Mouse (Mus musculus) liver, adult 2 months (tissue): ENCODE results near the gene Rnd2. TPM values are rescaled to one million over a fixed set of nuclear protein-coding genes. Genes with fewer than 3 reads are reported as not detected.
A peak's percentile ranks its signal among the peaks of the same experiment; 100 is the strongest.

Experiments used
- DNase-seq: peaks from one replicate; pipeline ENCODE4 v3.0.0-alpha.2; 2011; ENCODE audit warnings: low read depth, low spot score; ENCODE audit errors: extremely low read depth
- H3K27ac ChIP-seq: fragments of 200-500 bp; replicated peaks from 2 replicates; pipeline ENCODE4 v1.5.1; 2012; ENCODE audit warnings: low read depth, mild to moderate bottlenecking, control low read depth, inconsistent platforms, low read length; ENCODE audit not compliant: insufficient read depth
- H3K27me3 ChIP-seq: fragments of 200-500 bp; 2 replicates; pipeline ENCODE4 v1.6.1; 2012; ENCODE audit warnings: mild to moderate bottlenecking, moderate library complexity, low read length, inconsistent platforms; ENCODE audit not compliant: control insufficient read depth, insufficient read depth
- H3K36me3 ChIP-seq: fragments of 200-500 bp; 2 replicates; pipeline ENCODE4 v1.6.1; 2012; ENCODE audit warnings: low read length, inconsistent platforms; ENCODE audit not compliant: control insufficient read depth, insufficient read depth
- H3K4me1 ChIP-seq: fragments of 200-500 bp; 2 replicates; pipeline ENCODE4 v1.6.1; 2011; ENCODE audit warnings: low read length; ENCODE audit not compliant: control insufficient read depth, insufficient read depth
- H3K4me3 ChIP-seq: fragments of 200-500 bp; 2 replicates; pipeline ENCODE4 v1.5.1; 2011; ENCODE audit warnings: low read depth, mild to moderate bottlenecking, control low read depth, low read length, moderate library complexity; ENCODE audit not compliant: insufficient read depth
- H3K79me2 ChIP-seq: fragments of 200-500 bp; 2 replicates; pipeline ENCODE4 v1.6.1; 2012; ENCODE audit warnings: inconsistent platforms, mild to moderate bottlenecking, low read length, moderate library complexity; ENCODE audit not compliant: control insufficient read depth, insufficient read depth
- H3K9ac ChIP-seq: fragments of 200-500 bp; 2 replicates; pipeline ENCODE4 v1.6.1; 2012; ENCODE audit warnings: low read depth, mild to moderate bottlenecking, control low read depth, inconsistent platforms, low read length
- CTCF ChIP-seq: fragments of 200-500 bp; IDR thresholded peaks from 2 replicates; pipeline ENCODE4 v1.5.1; 2011; ENCODE audit warnings: low read depth, low read length, control low read depth
- POLR2A ChIP-seq: fragments of 200-500 bp; IDR thresholded peaks from 2 replicates; pipeline ENCODE4 v1.6.1; 2011; ENCODE audit warnings: low read length, control low read depth; ENCODE audit not compliant: insufficient read depth; ENCODE audit errors: extremely low read depth
- WGBS: fragments of 180-500 bp; shearing (Covaris S2); methylation state at CpG from one replicate; pipeline ENCODE4 v1.1.7; 2018; 5-methylcytosine and 5-hydroxymethylcytosine counted together
- polyA plus RNA-seq: library from polyadenylated mRNA; depleted of rRNA; stranded (reverse); fragments of >200 nt; gene quantifications from 2 replicates; pipeline ENCODE4 v1.2.3, GENCODE M21; 2012
- total RNA-seq: library from RNA; depleted of rRNA; stranded (reverse); fragments of >200 nt; gene quantifications from 2 replicates; pipeline ENCODE4 v1.2.3, GENCODE M21; 2014

Rnd2 gene
- total and polyA plus RNA-seq, 2 experiments, result 8.0 to 18.9 TPM

GRCm38 (mm10) chr11:101455627-101456026 lies 9.2 kb upstream of the Rnd2 start:
- peaks cover 8% of the 10 kb centered on the region; the same call in 1 of the 2 replicates for H3K79me2 ChIP-seq
- WGBS, result 32% methylated on average over 7 of the region's 7 CpGs
- no peaks in the 10 kb centered on the region for H3K27me3 ChIP-seq
- peak; percentile 75 for DNase-seq
- no peak overlapping the region for H3K4me3 ChIP-seq
- peak overlapping the region; percentile 55 for H3K27ac ChIP-seq
- no peak overlapping the region; the same call in 1 of the 2 replicates for H3K9ac ChIP-seq
- H3K36me3 ChIP-seq, result peaks cover 18% of the 10 kb centered on the region
- TF ChIP-seq CTCF (no peak), POLR2A (no peak)
- H3K4me1 ChIP-seq, result peaks cover 26% of the 10 kb centered on the region

- H3K27me3 ChIP-seq, result no peaks in the 10 kb centered on the region
- 94% methylated on average over 9 of the region's 9 CpGs for WGBS
- H3K4me3 ChIP-seq, result no peak overlapping the region
- TF ChIP-seq POLR2A (no peak), CTCF (no peak)
- H3K4me1 ChIP-seq, result peaks cover 12% of the 10 kb centered on the region
- no peak overlapping the region for H3K9ac ChIP-seq
- H3K27ac ChIP-seq, result no peak overlapping the region
- H3K36me3 ChIP-seq, result peaks cover 18% of the 10 kb centered on the region
- peaks cover 8% of the 10 kb centered on the region; the same call in 1 of the 2 replicates for H3K79me2 ChIP-seq
- no peak for DNase-seq
Observed at GRCm38 (mm10) chr11:101457631-101458030, 7.2 kb upstream of the Rnd2 start.

GRCm38 (mm10) chr11:101458217-101458616 lies 6.6 kb upstream of the Rnd2 start:
- TF ChIP-seq CTCF, result no peak
- no peak for TF ChIP-seq POLR2A
- peaks cover 18% of the 10 kb centered on the region for H3K36me3 ChIP-seq
- H3K79me2 ChIP-seq, result peaks cover 8% of the 10 kb centered on the region; the same call in 1 of the 2 replicates
- H3K9ac ChIP-seq, result no peak overlapping the region
- 92% methylated on average over 12 of the region's 12 CpGs for WGBS
- DNase-seq, result no peak
- H3K27me3 ChIP-seq, result no peaks in the 10 kb centered on the region
- no peak overlapping the region for H3K4me3 ChIP-seq
- peaks cover 9% of the 10 kb centered on the region for H3K4me1 ChIP-seq
- no peak overlapping the region for H3K27ac ChIP-seq

- whole genome bisulfite sequencing, result 78% methylated on average over 6 of the region's 6 CpGs
- TF ChIP-seq POLR2A (no peak), CTCF (no peak)
- DNase-seq, result no peak
- Histone ChIP-seq H3K27ac (no peak overlapping the region), H3K4me1 (peaks cover 7% of the 10 kb centered on the region), H3K79me2 (no peaks in the 10 kb centered on the region; the same call in 1 of the 2 replicates), H3K4me3 (no peak overlapping the region), H3K27me3 (no peaks in the 10 kb centered on the region), H3K36me3 (peaks cover 18% of the 10 kb centered on the region), H3K9ac (no peak overlapping the region)
Observed at GRCm38 (mm10) chr11:101459716-101460115, 5.1 kb upstream of the Rnd2 start.

GRCm38 (mm10) chr11:101460321-101460720 lies 4.5 kb upstream of the Rnd2 start:
- Histone ChIP-seq H3K27ac (no peak overlapping the region), H3K79me2 (no peaks in the 10 kb centered on the region; the same call in 1 of the 2 replicates), H3K4me1 (peaks cover 3% of the 10 kb centered on the region), H3K9ac (no peak overlapping the region), H3K27me3 (no peaks in the 10 kb centered on the region), H3K36me3 (peaks cover 18% of the 10 kb centered on the region), H3K4me3 (no peak overlapping the region)
- TF ChIP-seq CTCF, result no peak
- 90% methylated on average over 15 of the region's 15 CpGs for WGBS
- DNase-seq, result no peak

- peaks cover 11% of the 10 kb centered on the region for H3K36me3 ChIP-seq
- no peak for TF ChIP-seq POLR2A
- no peak for TF ChIP-seq CTCF
- no peak overlapping the region for H3K4me3 ChIP-seq
- H3K9ac ChIP-seq, result no peak overlapping the region
- no peaks in the 10 kb centered on the region for H3K79me2 ChIP-seq
- no peaks in the 10 kb centered on the region for H3K4me1 ChIP-seq
- no peak for DNase-seq
- 92% methylated on average over 14 of the region's 14 CpGs for WGBS
- H3K27ac ChIP-seq, result no peak overlapping the region
- H3K27me3 ChIP-seq, result no peaks in the 10 kb centered on the region
Observed at GRCm38 (mm10) chr11:101462141-101462540, 2.7 kb upstream of the Rnd2 start.
